Mouse (Mus musculus) heart, adult 2 months (tissue): ENCODE results near the gene Iglon5.

ENCODE experiments used
- CTCF ChIP-seq: fragments of 200-600 bp; IDR thresholded peaks from 2 replicates; pipeline ENCODE4 v1.8.1; 2022; ENCODE audit warnings: antibody characterized with exemption, mild to moderate bottlenecking, moderate library complexity
- EP300 ChIP-seq: fragments of 200-500 bp; IDR thresholded peaks from 2 replicates; pipeline ENCODE4 v1.6.1; 2011; ENCODE audit warnings: low read depth, low read length, control low read depth; ENCODE audit not compliant: insufficient read depth
- POLR2A ChIP-seq: fragments of 200-500 bp; IDR thresholded peaks from 2 replicates; pipeline ENCODE4 v1.6.1; 2011; ENCODE audit warnings: mild to moderate bottlenecking, low read depth, low read length, control low read depth; ENCODE audit not compliant: insufficient read depth

GRCm38 (mm10) chr7:43511707-43512478 lies 22.0 kb upstream of the Iglon5 start:
- TF ChIP-seq CTCF, result no peak
- TF ChIP-seq POLR2A, result no peak
- no peak for TF ChIP-seq EP300
